14 mouse cellular contexts compared by ENCODE assay signal in the genomic region with DNA sequence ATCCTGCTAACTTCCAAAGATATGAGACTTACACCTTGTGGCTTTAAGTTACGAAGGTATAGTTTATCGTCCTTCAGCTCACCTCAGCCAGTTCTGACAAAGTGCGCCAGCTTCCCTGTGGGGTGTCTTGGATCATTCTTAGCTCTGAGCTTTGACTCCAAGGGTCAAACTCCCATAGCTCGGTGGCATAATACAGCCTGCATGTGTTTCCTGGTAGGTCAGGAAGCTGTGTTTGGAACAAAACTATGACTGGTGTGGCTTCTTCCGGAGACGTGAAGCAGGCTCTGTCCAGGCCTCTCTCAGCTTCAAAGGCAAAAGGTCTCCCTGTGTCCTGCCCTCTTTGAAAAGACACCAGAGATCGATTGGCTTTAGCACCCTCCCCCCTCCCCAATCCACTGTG.
DNase-seq lines count a peak whose midpoint lies in the region; ATAC-seq and TF ChIP-seq lines count a peak whose summit lies in the region.
"Had no signal": no experiment of that assay in that cellular context is flagged by ENCODE, and none has a peak within 500 bp of the region (broad histone marks: within the 10 kb centered on the region; RNA-seq: fewer than 3 reads in every experiment).

No protein-coding gene starts in this region.

- TF ChIP-seq EP300 in stomach, postnatal 0 days (optimal IDR thresholded peaks at IDR 0.05), result no peak

- no peak overlapping the region for H3K4me3 ChIP-seq in brown adipose tissue, adult 24 weeks (ENCODE audit: insufficient read depth, low read depth, low read length)
- no peak overlapping the region for H3K4me3 ChIP-seq in stomach, postnatal 0 days (ENCODE audit: low read depth, low read length)
- H3K4me3 ChIP-seq: embryonic facial prominence, embryonic 10.5 days; embryonic facial prominence, embryonic 12.5 days; forebrain, embryonic 13.5 days; forebrain, embryonic 15.5 days had no signal

- H3K9me3 ChIP-seq in stomach, postnatal 0 days (ENCODE audit: control insufficient read depth, low read length), result no peaks in the 10 kb centered on the region
- H3K9me3 ChIP-seq: embryonic facial prominence, embryonic 10.5 days; embryonic facial prominence, embryonic 12.5 days; forebrain, embryonic 13.5 days; forebrain, embryonic 15.5 days had no signal

- H3K4me2 ChIP-seq in stomach, postnatal 0 days (replicated peaks; ENCODE audit: low read depth), result no peak overlapping the region
- H3K4me2 ChIP-seq: embryonic facial prominence, embryonic 12.5 days; forebrain, embryonic 13.5 days; forebrain, embryonic 15.5 days had no signal

- 62% methylated on average over 7 of the region's 7 CpGs for WGBS in stomach, postnatal 0 days

- no peaks in the 10 kb centered on the region for H3K27me3 ChIP-seq in stomach, postnatal 0 days (ENCODE audit: control insufficient read depth, insufficient read depth, low read length)
- H3K27me3 ChIP-seq: embryonic facial prominence, embryonic 12.5 days; forebrain, embryonic 15.5 days had no signal

- ATAC-seq in stomach, postnatal 0 days (ENCODE audit: low FRiP score, low TSS enrichment), result peak; percentile 8; the same call in 1 of the 2 replicates
- ATAC-seq: forebrain, embryonic 13.5 days; forebrain, embryonic 15.5 days had no signal

- no peaks in the 10 kb centered on the region for H3K36me3 ChIP-seq in stomach, postnatal 0 days (ENCODE audit: control insufficient read depth, insufficient read depth, low read length)
- H3K36me3 ChIP-seq: embryonic facial prominence, embryonic 10.5 days; embryonic facial prominence, embryonic 12.5 days; forebrain, embryonic 15.5 days had no signal

- peak; percentile 93 for DNase-seq in heart, adult 11 months
- no peak for DNase-seq in heart, postnatal 10 days
- DNase-seq in heart, adult 8-10 months (ENCODE audit: low spot score), result peak; percentile 36
- no peak for DNase-seq in heart, postnatal 25 days (ENCODE audit: low spot score)
- no peak for DNase-seq in stomach, postnatal 0 days (ENCODE audit: low spot score)
- DNase-seq in left cerebral cortex, postnatal 14 days (ENCODE audit: low spot score in 2 of 2), result no peak
- DNase-seq: adrenal gland, adult 2 months; adrenal gland, postnatal 10 days; adrenal gland, postnatal 25 days had no signal

- H3K9ac ChIP-seq in stomach, postnatal 0 days (ENCODE audit: low read length), result no peak overlapping the region
- H3K9ac ChIP-seq: embryonic facial prominence, embryonic 12.5 days; forebrain, embryonic 13.5 days; forebrain, embryonic 15.5 days had no signal

- peak overlapping the region; percentile 46 for H3K27ac ChIP-seq in brown adipose tissue, adult 24 weeks (replicated peaks; ENCODE audit: low read depth, low read length)
- no peak overlapping the region for H3K27ac ChIP-seq in stomach, postnatal 0 days (replicated peaks)
- H3K27ac ChIP-seq: embryonic facial prominence, embryonic 10.5 days; embryonic facial prominence, embryonic 12.5 days; forebrain, embryonic 13.5 days; forebrain, embryonic 15.5 days had no signal

- intact Hi-C loops in heart, postnatal 10 days (cut with DNase I), result no loop called here
- intact Hi-C loops in heart, postnatal 25 days (cut with DNase I), result no loop called here
- intact Hi-C loops in left cerebral cortex, postnatal 14 days (cut with DNase I), result no loop called here

- TF ChIP-seq CTCF in stomach, postnatal 0 days (IDR thresholded peaks at IDR 0.05; ENCODE audit: low read depth), result no peak

- H3K4me1 ChIP-seq in brown adipose tissue, adult 24 weeks (ENCODE audit: control insufficient read depth, insufficient read depth, insufficient read length, low read length), result peaks cover 36% of the 10 kb centered on the region
- H3K4me1 ChIP-seq in stomach, postnatal 0 days (replicated peaks; ENCODE audit: control insufficient read depth, insufficient read depth), result no peaks in the 10 kb centered on the region

Comparison
In these comparisons a context has a peak if more than half of its experiments do, and no peak if none do; other contexts are left out.
1. DNase-seq: peak in heart, adult 11 months (single experiment) and heart, adult 8-10 months (single experiment); none in heart, postnatal 10 days (0 of 2), heart, postnatal 25 days (single experiment), stomach, postnatal 0 days (single experiment) and left cerebral cortex, postnatal 14 days (0 of 2).